In genomic region chr7:119860971-119861334, GRCm38 (mm10) we compare ENCODE assay signal across 10 mouse cellular contexts. TPM values are rescaled to one million over a fixed set of nuclear protein-coding genes. Genes with fewer than 3 reads are reported as not detected.
DNase-seq lines count a peak whose midpoint lies in the region; ATAC-seq and TF ChIP-seq lines count a peak whose summit lies in the region.
"Had no signal": no experiment of that assay in that cellular context is flagged by ENCODE, and none has a peak within 500 bp of the region (broad histone marks: within the 10 kb centered on the region; RNA-seq: fewer than 3 reads in every experiment).

No protein-coding gene starts in this region.

- TF ChIP-seq POLR2A in small intestine, adult 2 months (IDR thresholded peaks at IDR 0.05; ENCODE audit: low read depth, low read length) = no peak

- intact Hi-C loops in heart, postnatal 14 days (cut with DNase I) = loop anchor here (2.0 kb wide), 1 partner anchor 34 kb away; the partner anchor contains the start of gene Lyrm1

- H3K4me2 ChIP-seq in heart, embryonic 11.5 days = no peak overlapping the region
- H3K4me2 ChIP-seq in lung, postnatal 0 days (replicated peaks; ENCODE audit: low read depth, low read length) = no peak overlapping the region
- no peak overlapping the region for H3K4me2 ChIP-seq in hindbrain, embryonic 13.5 days
- H3K4me2 ChIP-seq: liver, embryonic 15.5 days had no signal

- peaks cover 26% of the 10 kb centered on the region for H3K4me1 ChIP-seq in heart, embryonic 11.5 days (ENCODE audit: control insufficient read depth, insufficient read depth, low read length)
- H3K4me1 ChIP-seq in lung, postnatal 0 days (ENCODE audit: insufficient read depth, low read depth, low read length) = peaks cover 7% of the 10 kb centered on the region; the same call in 1 of the 2 replicates
- H3K4me1 ChIP-seq in hindbrain, embryonic 13.5 days (replicated peaks) = peaks cover 23% of the 10 kb centered on the region
- H3K4me1 ChIP-seq in small intestine, adult 2 months (ENCODE audit: control insufficient read depth, insufficient read depth, insufficient read length, low read length) = peaks cover 32% of the 10 kb centered on the region; the same call in 1 of the 2 replicates

- H3K36me3 ChIP-seq in heart, embryonic 11.5 days (ENCODE audit: control insufficient read depth, insufficient read depth, low read length) = peaks cover 2% of the 10 kb centered on the region
- no peaks in the 10 kb centered on the region; the same call in 1 of the 2 replicates for H3K36me3 ChIP-seq in lung, postnatal 0 days (ENCODE audit: insufficient read depth, low read length)
- H3K36me3 ChIP-seq in hindbrain, embryonic 13.5 days = peaks cover 26% of the 10 kb centered on the region
- H3K36me3 ChIP-seq in small intestine, adult 2 months (ENCODE audit: control insufficient read depth, insufficient read depth, low read length) = peaks cover 19% of the 10 kb centered on the region

- H3K9ac ChIP-seq in heart, embryonic 11.5 days (ENCODE audit: low read depth, low read length) = no peak overlapping the region
- H3K9ac ChIP-seq in lung, postnatal 0 days (replicated peaks; ENCODE audit: low read depth) = no peak overlapping the region
- no peak overlapping the region for H3K9ac ChIP-seq in hindbrain, embryonic 13.5 days
- H3K9ac ChIP-seq: liver, embryonic 15.5 days had no signal

- no peak for DNase-seq in heart, postnatal 14 days
- no peak for DNase-seq in lung, postnatal 0 days (ENCODE audit: low spot score)
- DNase-seq in lung, adult 18-20 months = no peak
- no peak for DNase-seq in urinary bladder, adult 2 months (ENCODE audit: low spot score)
- DNase-seq in spleen, postnatal 10 days (ENCODE audit: low spot score in 2 of 2) = no peak

- no peaks in the 10 kb centered on the region for H3K9me3 ChIP-seq in heart, embryonic 11.5 days (replicated peaks; ENCODE audit: control insufficient read depth, low read length)
- no peaks in the 10 kb centered on the region for H3K9me3 ChIP-seq in lung, postnatal 0 days (ENCODE audit: low read length)
- no peaks in the 10 kb centered on the region for H3K9me3 ChIP-seq in hindbrain, embryonic 13.5 days
- H3K9me3 ChIP-seq: G1E; liver, embryonic 15.5 days had no signal

- no peak for TF ChIP-seq CTCF in lung, postnatal 0 days (IDR thresholded peaks at IDR 0.05)
- TF ChIP-seq CTCF in small intestine, adult 2 months (IDR thresholded peaks at IDR 0.05; ENCODE audit: extremely low read depth, insufficient read length, insufficient replicate concordance, low read depth, low read length) = no peak

- no peak overlapping the region for H3K4me3 ChIP-seq in heart, embryonic 11.5 days (ENCODE audit: low read depth, low read length)
- no peak overlapping the region for H3K4me3 ChIP-seq in lung, postnatal 0 days (ENCODE audit: low read depth, low read length)
- no peak overlapping the region for H3K4me3 ChIP-seq in hindbrain, embryonic 13.5 days
- no peak overlapping the region for H3K4me3 ChIP-seq in small intestine, adult 2 months (ENCODE audit: low read depth, low read length)
- H3K4me3 ChIP-seq: liver, embryonic 15.5 days had no signal

- TF ChIP-seq EP300 in lung, postnatal 0 days (IDR thresholded peaks at IDR 0.05) = no peak

- peak overlapping the region; percentile 65; the same call in 1 of the 2 replicates for H3K27ac ChIP-seq in heart, embryonic 11.5 days (ENCODE audit: low read depth, low read length)
- H3K27ac ChIP-seq in lung, postnatal 0 days (ENCODE audit: low read length) = peak overlapping the region; percentile 64; the same call in 1 of the 2 replicates
- H3K27ac ChIP-seq in hindbrain, embryonic 13.5 days = peak overlapping the region; percentile 80
- H3K27ac ChIP-seq in small intestine, adult 2 months (ENCODE audit: insufficient read depth, low read depth, low read length) = peak overlapping the region; percentile 81
- H3K27ac ChIP-seq: liver, embryonic 15.5 days had no signal

- no peak for ATAC-seq in heart, embryonic 11.5 days (replicated peaks; ENCODE audit: insufficient number of reproducible peaks, low FRiP score, low TSS enrichment)
- no peak for ATAC-seq in lung, postnatal 0 days
- ATAC-seq in hindbrain, embryonic 13.5 days (ENCODE audit: low FRiP score) = no peak

- no peaks in the 10 kb centered on the region for H3K27me3 ChIP-seq in heart, embryonic 11.5 days (ENCODE audit: control insufficient read depth, insufficient read depth, low read length)
- no peaks in the 10 kb centered on the region for H3K27me3 ChIP-seq in lung, postnatal 0 days (replicated peaks; ENCODE audit: insufficient read depth, low read length)
- no peaks in the 10 kb centered on the region for H3K27me3 ChIP-seq in hindbrain, embryonic 13.5 days
- no peaks in the 10 kb centered on the region for H3K27me3 ChIP-seq in small intestine, adult 2 months (ENCODE audit: control insufficient read depth, insufficient read depth, low read length)
- H3K27me3 ChIP-seq: liver, embryonic 15.5 days had no signal

RNA-seq across cellular contexts. Expression of gene Lyrm1, which starts 34.7 kb away (rescaled TPM):
- polyA plus RNA-seq in heart, embryonic 11.5 days (2014; fragmentation: Nextera tagmentation; extraction: Ambion mirVana) = 9.4 and 11.2 TPM in 2 replicates
- 1 to 10 TPM; 6.9 to 7.6 TPM for total RNA-seq in heart, postnatal 14 days (2021)
- polyA plus RNA-seq in lung, postnatal 0 days (2015; fragmentation: Nextera tagmentation; extraction: Ambion mirVana) = 7.4 and 7.7 TPM in 2 replicates
- 18.9 and 20.3 TPM in 2 replicates for polyA plus RNA-seq in hindbrain, embryonic 13.5 days (2015; fragmentation: Nextera tagmentation; extraction: Ambion mirVana)
- 0.14 and 0.65 TPM in 2 replicates for polyA plus RNA-seq in small intestine, adult 2 months (2012; rRNA removed)
- polyA plus RNA-seq in urinary bladder, adult 2 months (2012; rRNA removed) = 8.3 and 8.9 TPM in 2 replicates

RNA-seq across cellular contexts. Expression of gene Dcun1d3, which starts 35.1 kb away (rescaled TPM):
- 3.4 and 6.2 TPM in 2 replicates for polyA plus RNA-seq in heart, embryonic 11.5 days (2014; fragmentation: Nextera tagmentation; extraction: Ambion mirVana)
- total RNA-seq in heart, postnatal 14 days (2021) = 10 to 100 TPM; 12.7 to 14.2 TPM
- 7.7 and 8.6 TPM in 2 replicates for polyA plus RNA-seq in lung, postnatal 0 days (2015; fragmentation: Nextera tagmentation; extraction: Ambion mirVana)
- 17.7 and 18.9 TPM in 2 replicates for polyA plus RNA-seq in hindbrain, embryonic 13.5 days (2015; fragmentation: Nextera tagmentation; extraction: Ambion mirVana)
- 2.8 and 3.0 TPM in 2 replicates for polyA plus RNA-seq in small intestine, adult 2 months (2012; rRNA removed)
- polyA plus RNA-seq in urinary bladder, adult 2 months (2012; rRNA removed) = 10.3 and 11.4 TPM in 2 replicates
